Comparison of ENCODE assay signal across 8 mouse cellular contexts in the genomic region with DNA sequence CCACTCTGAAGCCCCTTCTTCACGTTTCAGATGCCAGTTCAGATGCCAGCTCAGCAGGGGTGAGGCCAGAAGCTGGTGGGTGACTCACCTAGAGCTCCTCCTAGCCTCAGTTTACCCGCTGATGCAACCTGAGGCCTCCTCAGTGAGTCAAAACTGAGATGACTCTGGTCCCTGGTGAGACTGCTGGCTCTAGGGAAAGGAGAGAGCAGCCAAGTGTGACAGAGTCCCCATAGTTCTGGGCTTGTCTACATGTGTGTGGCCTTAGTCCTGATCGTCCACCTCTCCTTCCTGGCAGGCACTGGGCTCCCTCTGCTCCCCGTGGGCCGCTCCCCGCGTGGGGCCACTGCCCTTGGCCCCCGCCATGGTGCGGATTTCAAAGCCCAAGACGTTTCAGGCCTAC. TPM values are rescaled to one million over a fixed set of nuclear protein-coding genes. Genes with fewer than 3 reads are reported as not detected.
DNase-seq lines count a peak whose midpoint lies in the region; ATAC-seq lines count a peak whose summit lies in the region.

No protein-coding gene starts in this region.

- 54% methylated on average over 10 of the region's 10 CpGs for WGBS in forebrain, embryonic 14.5 days
- 27% methylated on average over 10 of the region's 10 CpGs for WGBS in kidney, embryonic 15.5 days

- H3K9me3 ChIP-seq in forebrain, embryonic 14.5 days (replicated peaks; ENCODE audit: control insufficient read depth, low read length), result no peaks in the 10 kb centered on the region
- H3K9me3 ChIP-seq in kidney, embryonic 15.5 days (replicated peaks), result no peaks in the 10 kb centered on the region

- H3K36me3 ChIP-seq in forebrain, embryonic 14.5 days (ENCODE audit: control insufficient read depth, insufficient read depth, low read length), result peaks cover 23% of the 10 kb centered on the region; the same call in 1 of the 2 replicates
- H3K36me3 ChIP-seq in kidney, embryonic 15.5 days, result peaks cover 25% of the 10 kb centered on the region

- H3K4me2 ChIP-seq in forebrain, embryonic 14.5 days (ENCODE audit: low read length), result peak overlapping the region; percentile 95
- H3K4me2 ChIP-seq in kidney, embryonic 15.5 days, result peak overlapping the region; percentile 98

- H3K27me3 ChIP-seq in forebrain, embryonic 14.5 days (replicated peaks; ENCODE audit: control insufficient read depth, insufficient read depth, low read length), result no peaks in the 10 kb centered on the region
- H3K27me3 ChIP-seq in kidney, embryonic 15.5 days, result no peaks in the 10 kb centered on the region

- peak; percentile 47 to 67 for DNase-seq in heart, adult 18-20 months
- DNase-seq in heart, postnatal 14 days, result no peak
- DNase-seq in adipocyte (ENCODE audit: low spot score), result peak; percentile 75
- no peak for DNase-seq in forebrain, embryonic 14.5 days (ENCODE audit: low spot score)
- DNase-seq in naive thymus-derived CD4-positive, alpha-beta T cell, adult 2 months (ENCODE audit: low read depth), result peak; percentile 41
- DNase-seq in urinary bladder, postnatal 10 days (ENCODE audit: low spot score), result no peak

- no peak for ATAC-seq in forebrain, embryonic 14.5 days
- ATAC-seq in kidney, embryonic 15.5 days (replicated peaks; ENCODE audit: low FRiP score), result peak; percentile 13; the same call in 1 of the 2 replicates
- ATAC-seq in frontal cortex, adult (ENCODE audit: low TSS enrichment), result no peak

- peak overlapping the region; percentile 76; the same call in 1 of the 2 replicates for H3K27ac ChIP-seq in forebrain, embryonic 14.5 days (ENCODE audit: low read depth, low read length)
- peak overlapping the region; percentile 85 for H3K27ac ChIP-seq in kidney, embryonic 15.5 days

- peaks cover 32% of the 10 kb centered on the region for H3K4me1 ChIP-seq in forebrain, embryonic 14.5 days (ENCODE audit: control insufficient read depth, insufficient read depth, low read length)
- peaks cover 51% of the 10 kb centered on the region for H3K4me1 ChIP-seq in kidney, embryonic 15.5 days

- H3K9ac ChIP-seq in forebrain, embryonic 14.5 days (ENCODE audit: low read length), result peak overlapping the region; percentile 94
- peak overlapping the region; percentile 91 for H3K9ac ChIP-seq in kidney, embryonic 15.5 days

- peak overlapping the region; percentile 75 for H3K4me3 ChIP-seq in forebrain, embryonic 14.5 days (ENCODE audit: low read depth, low read length)
- peak overlapping the region; percentile 85 for H3K4me3 ChIP-seq in kidney, embryonic 15.5 days (replicated peaks)

- intact Hi-C loops in heart, postnatal 14 days (cut with DNase I), result no loop called here

RNA-seq across cellular contexts. Expression of gene Ypel3, which starts 0.7 kb away (rescaled TPM):
- total RNA-seq in heart, adult 18-20 months (2021), result 10 to 100 TPM; 43.4 to 73.3 TPM
- 10 to 100 TPM; 62.9 to 77.1 TPM for total RNA-seq in heart, postnatal 14 days (2021)
- 206 and 230 TPM in 2 replicates for polyA plus RNA-seq in forebrain, embryonic 14.5 days (2014; fragmentation: Nextera tagmentation; extraction: Ambion mirVana)
- 81.5 and 82.2 TPM in 2 replicates for polyA plus RNA-seq in kidney, embryonic 15.5 days (2015; fragmentation: Nextera tagmentation; extraction: Ambion mirVana)

RNA-seq across cellular contexts. Expression of gene Tbx6, which starts 3.8 kb away (rescaled TPM):
- total RNA-seq in heart, adult 18-20 months (2021), result under 1 TPM; 0.27 to 0.64 TPM
- under 1 TPM; 0.44 to 0.62 TPM for total RNA-seq in heart, postnatal 14 days (2021)
- 0.42 and 0.47 TPM in 2 replicates for polyA plus RNA-seq in forebrain, embryonic 14.5 days (2014; fragmentation: Nextera tagmentation; extraction: Ambion mirVana)
- 0.37 and 0.51 TPM in 2 replicates for polyA plus RNA-seq in kidney, embryonic 15.5 days (2015; fragmentation: Nextera tagmentation; extraction: Ambion mirVana)

RNA-seq across cellular contexts. Expression of gene Gdpd3, which starts 11.3 kb away (rescaled TPM):
- total RNA-seq in heart, adult 18-20 months (2021), result 1 to 10 TPM in 1 of 2 experiments, under 1 TPM in 1; 0.27 to 1.6 TPM
- total RNA-seq in heart, postnatal 14 days (2021), result 1 to 10 TPM; 3.1 to 3.8 TPM
- 1.2 and 1.3 TPM in 2 replicates for polyA plus RNA-seq in forebrain, embryonic 14.5 days (2014; fragmentation: Nextera tagmentation; extraction: Ambion mirVana)
- 1.8 and 1.9 TPM in 2 replicates for polyA plus RNA-seq in kidney, embryonic 15.5 days (2015; fragmentation: Nextera tagmentation; extraction: Ambion mirVana)

RNA-seq across cellular contexts. Expression of gene Ppp4c, which starts 14.8 kb away (rescaled TPM):
- 10 to 100 TPM; 35.6 to 39.0 TPM for total RNA-seq in heart, adult 18-20 months (2021)
- 10 to 100 TPM; 38.8 to 49.6 TPM for total RNA-seq in heart, postnatal 14 days (2021)
- polyA plus RNA-seq in forebrain, embryonic 14.5 days (2014; fragmentation: Nextera tagmentation; extraction: Ambion mirVana), result 231 and 256 TPM in 2 replicates
- 257 and 272 TPM in 2 replicates for polyA plus RNA-seq in kidney, embryonic 15.5 days (2015; fragmentation: Nextera tagmentation; extraction: Ambion mirVana)

RNA-seq across cellular contexts. Expression of gene Mapk3, which starts 18.1 kb away (rescaled TPM):
- total RNA-seq in heart, adult 18-20 months (2021), result 10 to 100 TPM; 37.2 to 46.7 TPM
- total RNA-seq in heart, postnatal 14 days (2021), result 10 to 100 TPM; 69.8 to 77.4 TPM
- polyA plus RNA-seq in forebrain, embryonic 14.5 days (2014; fragmentation: Nextera tagmentation; extraction: Ambion mirVana), result 90.8 and 99.7 TPM in 2 replicates
- 63.8 and 73.2 TPM in 2 replicates for polyA plus RNA-seq in kidney, embryonic 15.5 days (2015; fragmentation: Nextera tagmentation; extraction: Ambion mirVana)

Comparison
In these comparisons a context has a peak if more than half of its experiments do, and no peak if none do; other contexts are left out.
1. DNase-seq: peak in heart, adult 18-20 months (2 of 2), adipocyte (single experiment) and naive thymus-derived CD4-positive, alpha-beta T cell, adult 2 months (single experiment); none in heart, postnatal 14 days (0 of 2), forebrain, embryonic 14.5 days (single experiment) and urinary bladder, postnatal 10 days (single experiment).